In the genomic region with DNA sequence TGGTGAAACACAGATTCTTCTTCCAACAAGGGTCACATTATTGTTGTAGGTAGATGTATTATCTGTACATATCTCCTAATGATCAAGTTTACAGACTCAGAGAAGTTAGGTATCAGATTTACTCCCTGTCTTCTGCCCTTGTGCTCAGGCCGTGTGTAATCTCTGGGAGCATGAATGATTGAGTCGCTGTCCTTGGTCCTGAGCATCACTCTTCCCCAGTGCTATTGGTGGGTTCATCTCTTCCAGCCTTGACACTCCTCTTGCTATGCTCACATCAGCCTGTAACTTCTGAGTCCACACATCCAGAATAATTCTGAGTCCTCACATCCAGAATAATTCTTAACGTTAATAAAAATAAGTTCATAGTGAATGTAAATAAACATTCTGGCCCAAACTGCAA, we compare ENCODE assay signal across 8 mouse cellular contexts.
DNase-seq lines count a peak whose midpoint lies in the region; ATAC-seq lines count a peak whose summit lies in the region.

No protein-coding gene starts in this region.

- 0 out of 2 replicates have a peak, but pooled peaks have one; percentile 50 for ATAC-seq in megakaryocyte-erythroid progenitor cell, adult 5-6 weeks (replicated peaks; ENCODE audit: low FRiP score, low TSS enrichment, poor library complexity, severe bottlenecking)

- peak; percentile 15 to 17 for DNase-seq in adrenal gland, postnatal 36 days
- no peak for DNase-seq in adrenal gland, adult 2 months
- peak; percentile 22 for DNase-seq in lung, postnatal 14 days
- no peak for DNase-seq in lung, adult 18-20 months
- peak; percentile 82 for DNase-seq in embryo, embryonic 10.5 days (ENCODE audit: low spot score)
- no peak for DNase-seq in layer of hippocampus, adult 9-11 months
- DNase-seq in cerebellum, adult 11-12 months, result no peak

Comparison
In these comparisons a context has a peak if more than half of its experiments do, and no peak if none do; other contexts are left out.
1. DNase-seq: peak in adrenal gland, postnatal 36 days (2 of 2), lung, postnatal 14 days (single experiment) and embryo, embryonic 10.5 days (single experiment); none in adrenal gland, adult 2 months (single experiment), lung, adult 18-20 months (0 of 2), layer of hippocampus, adult 9-11 months (single experiment) and cerebellum, adult 11-12 months (single experiment).